Mouse (Mus musculus) limb, embryonic 14.5 days (tissue): Measurements from ENCODE around the gene Gm10570. TPM values are rescaled to one million over a fixed set of nuclear protein-coding genes. Genes with fewer than 3 reads are reported as not detected.

Source experiments
- ATAC-seq: fragments of 200-750 bp; cut with Nextera tagmentation; 2 replicates; pipeline ENCODE4 v1.8.0; 2017; ENCODE audit warnings: low read depth, moderate number of reproducible peaks, moderate TSS enrichment; ENCODE audit not compliant: low FRiP score
- DNase-seq: peaks from one replicate; pipeline ENCODE4 v3.0.0-alpha.2; 2015; ENCODE audit warnings: low spot score
- H3K27ac ChIP-seq: fragments of 300-500 bp; sonication (generic); replicated peaks from 2 replicates; pipeline ENCODE4 v1.5.1; 2014; ENCODE audit warnings: low read depth, mild to moderate bottlenecking, low read length, moderate library complexity, mixed read lengths
- H3K27me3 ChIP-seq: fragments of 300-500 bp; sonication (generic); 2 replicates; pipeline ENCODE4 v1.6.1; 2014; ENCODE audit warnings: low read length, mixed read lengths; ENCODE audit not compliant: control insufficient read depth, insufficient read depth
- H3K36me3 ChIP-seq: fragments of 300-500 bp; sonication (generic); 2 replicates; pipeline ENCODE4 v1.6.1; 2014; ENCODE audit warnings: mild to moderate bottlenecking, low read length, moderate library complexity, mixed read lengths; ENCODE audit not compliant: control insufficient read depth, insufficient read depth
- H3K4me1 ChIP-seq: fragments of 300-500 bp; sonication (generic); 2 replicates; pipeline ENCODE4 v1.6.1; 2014; ENCODE audit warnings: antibody characterized with exemption, low read length, mixed read lengths; ENCODE audit not compliant: control insufficient read depth, insufficient read depth
- H3K4me2 ChIP-seq: fragments of 300-500 bp; sonication (generic); replicated peaks from 2 replicates; pipeline ENCODE4 v1.6.1; 2014; ENCODE audit warnings: low read depth, mild to moderate bottlenecking, low read length, moderate library complexity; ENCODE audit not compliant: severe bottlenecking
- H3K4me3 ChIP-seq: fragments of 300-500 bp; sonication (generic); replicated peaks from 2 replicates; pipeline ENCODE4 v1.5.1; 2014; ENCODE audit warnings: low read length
- H3K9ac ChIP-seq: fragments of 300-500 bp; sonication (generic); 2 replicates; pipeline ENCODE4 v1.6.1; 2014; ENCODE audit warnings: mild to moderate bottlenecking, low read depth, low read length, moderate library complexity; ENCODE audit not compliant: severe bottlenecking
- H3K9me3 ChIP-seq: fragments of 300-500 bp; sonication (generic); 2 replicates; pipeline ENCODE4 v1.6.1; 2016; ENCODE audit warnings: low read length; ENCODE audit not compliant: control insufficient read depth
- POLR2A ChIP-seq: fragments of 200-500 bp; IDR thresholded peaks from 2 replicates; pipeline ENCODE4 v1.8.0; 2012; ENCODE audit warnings: inconsistent platforms, mild to moderate bottlenecking, moderate library complexity, borderline replicate concordance; ENCODE audit not compliant: insufficient read depth, insufficient read length; ENCODE audit errors: extremely low read depth
- WGBS: fragments of 180-500 bp; shearing (Covaris S2); extraction: QIAGEN DNeasy Blood & Tissue Kit; methylation state at CpG from one replicate; pipeline ENCODE4 v1.1.7; 2014; 5-methylcytosine and 5-hydroxymethylcytosine counted together
- polyA plus RNA-seq, 2 experiments: library from polyadenylated mRNA; depleted of rRNA in 1 of 2; stranded (reverse) in 1 of 2; unstranded in 1 of 2; fragments of >200 nt; fragmentation: Nextera tagmentation in 1 of 2; extraction: Ambion mirVana in 1 of 2; gene quantifications; 2 replicates each; pipeline versions ENCODE4 v1.2.1 to v1.2.3; 2012 to 2014

Gene Gm10570
- polyA plus RNA-seq, 2 experiments = 0.30 TPM; not detected in 1

- Histone ChIP-seq H3K27ac (no peak overlapping the region), H3K9me3 (no peaks in the 10 kb centered on the region), H3K27me3 (peaks cover 38% of the 10 kb centered on the region), H3K4me1 (peaks cover 7% of the 10 kb centered on the region), H3K4me3 (peak overlapping the region; percentile 46; the same call in 1 of the 2 replicates), H3K9ac (no peak overlapping the region), H3K4me2 (peak overlapping the region; percentile 87), H3K36me3 (no peaks in the 10 kb centered on the region)
- 74% methylated on average over 10 of the region's 10 CpGs for WGBS
- no peak for TF ChIP-seq POLR2A
- no peak for DNase-seq
- no peak for ATAC-seq
Observed at GRCm38 (mm10) chr4:130306796-130307630, 1.5 kb downstream of the Gm10570 start.

GRCm38 (mm10) chr4:130304746-130305145 lies 3.7 kb downstream of the Gm10570 start:
- DNase-seq = no peak
- ATAC-seq = no peak
- Histone ChIP-seq H3K27ac (no peak overlapping the region), H3K4me3 (no peak overlapping the region), H3K9me3 (no peaks in the 10 kb centered on the region), H3K36me3 (no peaks in the 10 kb centered on the region), H3K4me2 (no peak overlapping the region), H3K9ac (no peak overlapping the region), H3K4me1 (peaks cover 7% of the 10 kb centered on the region), H3K27me3 (peaks cover 32% of the 10 kb centered on the region)
- 22% methylated on average over 3 of the region's 3 CpGs for WGBS
- TF ChIP-seq POLR2A = no peak

GRCm38 (mm10) chr4:130302285-130302870 lies 6.1 kb downstream of the Gm10570 start:
- no peak overlapping the region for H3K9ac ChIP-seq
- peaks cover 10% of the 10 kb centered on the region for H3K27me3 ChIP-seq
- TF ChIP-seq POLR2A = no peak
- no peaks in the 10 kb centered on the region for H3K4me1 ChIP-seq
- 59% methylated on average over 12 of the region's 12 CpGs for WGBS
- ATAC-seq (no peak), DNase-seq (no peak)
- H3K4me3 ChIP-seq = no peak overlapping the region
- no peaks in the 10 kb centered on the region for H3K36me3 ChIP-seq
- H3K27ac ChIP-seq = no peak overlapping the region
- H3K9me3 ChIP-seq = no peaks in the 10 kb centered on the region
- no peak overlapping the region for H3K4me2 ChIP-seq

DNA sequence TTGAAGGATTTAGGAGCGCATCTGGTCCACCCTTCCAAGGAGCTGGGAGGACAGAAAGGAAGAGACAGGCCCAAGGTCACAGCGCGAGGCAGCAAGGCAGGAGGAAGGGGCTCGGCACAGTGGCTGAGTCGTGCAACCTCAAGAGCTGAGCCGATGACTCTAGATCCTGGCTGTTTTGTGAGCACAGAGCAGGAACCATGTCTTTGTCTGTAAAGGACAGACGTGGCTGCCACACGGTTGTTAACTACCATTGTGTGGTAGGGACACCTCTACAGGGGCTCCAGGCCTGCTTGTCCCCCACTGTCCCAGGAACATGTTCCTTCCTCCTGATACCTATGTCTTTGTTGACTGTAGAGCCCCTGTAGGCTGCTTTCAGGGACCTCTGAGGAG lies 8.8 kb downstream of the Gm10570 start:
- no peak for TF ChIP-seq POLR2A
- no peaks in the 10 kb centered on the region for H3K4me1 ChIP-seq
- H3K9ac ChIP-seq = no peak overlapping the region
- ATAC-seq (no peak), DNase-seq (no peak)
- H3K4me3 ChIP-seq = no peak overlapping the region
- H3K27me3 ChIP-seq = no peaks in the 10 kb centered on the region
- no peak overlapping the region for H3K4me2 ChIP-seq
- no peaks in the 10 kb centered on the region for H3K36me3 ChIP-seq
- 71% methylated on average over 8 of the region's 8 CpGs for WGBS
- H3K27ac ChIP-seq = no peak overlapping the region
- no peaks in the 10 kb centered on the region for H3K9me3 ChIP-seq

DNA sequence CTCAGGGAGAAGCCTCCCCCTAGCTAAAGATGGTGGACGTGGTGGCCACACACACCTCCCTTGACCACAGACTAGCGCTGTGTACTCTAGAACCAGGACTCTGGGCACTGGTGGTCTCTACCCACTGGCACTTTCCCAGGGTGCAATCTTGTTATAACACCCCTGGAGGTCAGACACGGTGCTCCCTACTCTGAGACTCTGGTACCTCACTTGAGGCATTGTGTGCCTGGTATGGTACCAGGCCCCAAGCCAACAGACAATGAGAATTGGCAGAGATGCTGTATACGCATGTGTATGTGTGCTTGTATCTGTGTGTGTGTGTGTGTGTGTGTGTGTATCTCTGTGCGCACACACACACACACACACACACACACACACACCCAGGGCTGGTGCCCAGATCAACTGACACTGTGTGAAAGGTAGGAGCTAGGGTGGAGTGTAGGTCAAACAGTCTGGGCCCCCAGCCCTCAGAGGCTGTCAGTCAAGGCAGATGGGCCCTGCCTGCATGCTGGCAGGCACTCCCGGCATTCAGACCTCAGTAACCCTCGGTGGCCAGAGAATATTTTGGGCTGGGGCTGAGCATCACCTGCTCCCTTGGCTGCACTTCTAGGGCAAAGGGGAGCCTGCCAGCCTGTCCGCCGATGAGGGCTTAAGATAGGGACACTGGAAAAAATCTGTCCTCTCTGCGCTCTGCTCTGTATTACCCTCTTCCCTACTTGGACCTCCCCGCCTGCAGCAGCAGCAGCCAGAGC lies 9.4 kb downstream of the Gm10570 start:
- no peaks in the 10 kb centered on the region for H3K36me3 ChIP-seq
- no peak for DNase-seq
- no peak overlapping the region for H3K4me3 ChIP-seq
- H3K4me2 ChIP-seq = no peak overlapping the region
- H3K4me1 ChIP-seq = no peaks in the 10 kb centered on the region
- no peak overlapping the region for H3K9ac ChIP-seq
- H3K27ac ChIP-seq = no peak overlapping the region
- H3K27me3 ChIP-seq = no peaks in the 10 kb centered on the region
- no peak for ATAC-seq
- no peaks in the 10 kb centered on the region for H3K9me3 ChIP-seq
- 74% methylated on average over 10 of the region's 11 CpGs for WGBS
- TF ChIP-seq POLR2A = no peak
